Mouse (Mus musculus) layer of hippocampus, adult 11-12 months (tissue): Measurements from ENCODE around the gene Fuca2.
A peak's percentile ranks its signal among the peaks of the same experiment; 100 is the strongest.

Experiments used
- DNase-seq: peaks from one replicate; pipeline ENCODE4 v3.0.0; 2022; ENCODE audit warnings: low spot score

Fuca2 gene

GRCm38 (mm10) chr10:13534751-13535150 is 35.4 kb downstream of the Fuca2 start:
- DNase-seq, result no peak

- no peak for DNase-seq
Measured at GRCm38 (mm10) chr10:13536706-13537105, 37.4 kb downstream of the Fuca2 start.

- DNase-seq, result no peak
Measured at GRCm38 (mm10) chr10:13539769-13540333, 40.5 kb downstream of the Fuca2 start.

- DNase-seq, result no peak
Measured at GRCm38 (mm10) chr10:13541721-13542120, 42.4 kb downstream of the Fuca2 start.

GRCm38 (mm10) chr10:13552646-13553497 is 53.5 kb downstream of the Fuca2 start, which contains the start of the genes Adat2 and Pex3:
Gene Adat2 (plus strand): TSS chr10:13552894.
Gene Pex3 (minus strand): TSS chr10:13553142.
- DNase-seq, result peak; percentile 87

DNA sequence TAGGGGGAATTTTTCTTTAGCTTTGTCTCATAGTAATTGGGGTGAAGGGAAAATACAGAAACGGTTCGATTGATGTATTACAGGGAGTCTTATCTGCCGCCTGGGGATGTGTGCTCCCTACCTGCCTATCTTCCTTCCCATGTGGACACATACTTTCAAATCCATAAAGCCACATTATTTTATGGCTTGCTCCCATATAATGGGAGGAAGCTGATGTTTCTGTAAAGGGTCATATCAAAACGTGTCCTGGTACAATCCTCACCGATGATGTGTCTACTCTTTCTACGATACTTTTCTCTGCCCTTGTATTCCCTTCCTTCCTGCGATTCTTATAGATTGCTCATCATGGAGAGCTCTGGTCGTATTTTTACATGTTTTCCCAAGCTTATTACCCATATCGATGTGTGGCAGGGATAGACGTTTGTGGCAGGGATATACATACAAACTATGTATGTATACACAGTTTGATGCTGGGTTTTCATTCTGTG is 54.2 kb downstream of the Fuca2 start:
- DNase-seq, result no peak

DNA sequence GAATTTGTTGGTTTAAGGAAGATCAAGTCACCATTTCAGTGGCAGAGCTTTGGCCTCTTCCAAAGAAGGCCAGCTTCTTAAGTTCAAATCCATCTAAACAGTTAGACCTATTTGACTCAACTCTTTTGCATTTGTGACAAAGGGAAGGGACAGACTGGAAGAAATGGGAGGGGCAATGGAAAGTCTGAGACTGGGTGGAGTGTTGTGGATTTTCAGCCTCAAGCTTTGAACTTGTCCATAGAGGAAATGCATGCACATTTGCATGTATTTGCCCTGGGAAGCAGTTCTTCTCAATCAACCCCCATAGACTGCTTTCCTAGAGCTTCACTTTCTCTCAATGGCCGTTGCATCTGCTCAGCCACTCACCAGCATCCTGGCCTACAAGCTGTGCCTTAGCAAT is 55.0 kb downstream of the Fuca2 start:
- DNase-seq, result no peak

DNA sequence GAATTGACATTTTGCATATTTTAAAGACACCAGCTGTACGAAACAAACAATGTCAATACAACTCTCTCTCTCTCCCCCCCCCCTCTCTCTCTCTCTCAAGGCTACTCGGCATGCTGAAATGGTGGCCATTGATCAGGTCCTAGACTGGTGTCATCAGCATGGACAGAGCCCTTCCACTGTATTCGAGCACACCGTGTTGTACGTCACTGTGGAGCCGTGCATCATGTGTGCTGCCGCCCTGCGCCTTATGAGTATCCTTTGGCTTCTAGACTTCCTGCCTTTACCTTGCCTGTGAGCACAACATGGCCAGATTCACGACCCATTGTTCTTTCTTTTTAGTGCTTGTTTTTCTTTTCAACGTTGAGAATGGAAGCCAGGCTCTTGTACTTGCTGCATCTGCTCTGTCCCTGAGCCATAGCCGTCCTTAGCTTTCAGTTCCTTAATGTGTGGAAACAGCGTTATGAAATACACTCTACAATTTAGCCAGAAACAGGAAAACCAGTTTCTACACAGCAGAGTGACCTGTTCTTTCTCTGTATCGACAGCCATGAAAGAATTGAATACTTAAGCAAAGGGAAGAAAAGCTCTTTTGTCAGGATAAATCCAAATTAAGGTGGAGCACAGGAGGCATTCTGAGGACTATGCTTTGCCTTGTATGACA is 60.8 kb downstream of the Fuca2 start:
- no peak for DNase-seq

GRCm38 (mm10) chr10:13564364-13565079 is 65.2 kb downstream of the Fuca2 start:
- peak; percentile 72 for DNase-seq

DNA sequence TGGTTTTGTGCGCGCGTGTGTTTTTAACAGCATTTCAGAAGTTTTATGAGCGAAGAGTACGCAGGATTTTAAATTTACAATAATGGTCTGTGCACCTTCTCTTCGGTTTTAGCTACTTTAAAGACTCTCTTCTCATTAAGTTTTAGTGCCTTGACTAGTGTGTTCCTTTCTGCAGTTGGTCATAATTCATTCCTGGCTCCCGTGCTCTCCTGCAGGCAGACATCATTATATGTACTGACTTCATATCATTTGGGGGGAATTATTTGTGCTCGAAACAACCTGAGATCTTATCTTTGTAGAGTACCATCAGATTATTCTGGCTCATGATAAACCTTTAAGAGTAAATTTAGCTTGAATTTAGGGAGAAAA is 65.7 kb downstream of the Fuca2 start:
- DNase-seq, result no peak

DNA sequence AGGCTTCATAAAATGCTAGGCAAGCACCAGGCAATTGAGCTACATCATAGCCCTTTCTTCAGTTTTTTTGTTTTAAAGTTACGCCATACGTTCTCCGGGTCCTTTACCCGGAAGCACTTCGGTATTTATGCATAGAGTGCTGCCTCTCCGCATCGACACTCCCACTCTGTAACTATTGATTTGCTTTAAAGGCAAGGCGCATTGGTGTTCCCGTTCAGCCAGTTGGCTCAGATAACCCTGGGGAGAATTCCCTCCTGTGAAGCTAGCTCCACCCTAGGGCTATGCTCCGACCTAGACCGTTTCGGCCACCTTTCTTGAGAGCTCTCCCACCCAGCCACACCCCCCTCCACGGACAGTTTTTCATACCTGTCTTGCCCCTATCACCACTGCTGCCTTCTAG is 67.1 kb downstream of the Fuca2 start:
- no peak for DNase-seq
